Mouse (Mus musculus) adipocyte (in vitro differentiated cells): Measurements from ENCODE around the gene 4930516K23Rik.

Experiments
- DNase-seq: peaks from one replicate; pipeline ENCODE4 v3.0.0-alpha.2; 2016; ENCODE audit warnings: low spot score

4930516K23Rik gene

DNA sequence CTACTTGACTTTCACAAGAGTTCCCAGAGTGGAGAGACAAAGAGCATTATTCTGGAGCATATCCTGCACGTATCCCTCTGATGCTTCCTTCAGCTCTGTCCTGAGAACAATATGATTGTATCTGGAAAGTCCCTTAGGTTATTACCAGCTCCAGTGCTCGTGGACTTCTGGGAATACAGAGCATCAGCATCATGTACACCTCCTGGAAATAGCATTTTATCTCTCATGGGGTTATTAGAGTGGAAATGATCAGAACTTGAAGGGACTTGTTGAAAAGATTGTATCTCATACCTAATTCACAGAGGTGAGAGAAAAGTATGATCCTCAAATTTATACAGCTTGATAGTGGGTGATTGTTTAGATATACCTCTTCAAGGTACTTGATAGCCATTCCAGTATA lies at the start of gene 4930516K23Rik:
Gene 4930516K23Rik (minus strand): TSS at position 101 of the 400 bp plus-strand sequence.
- no peak for DNase-seq

DNA sequence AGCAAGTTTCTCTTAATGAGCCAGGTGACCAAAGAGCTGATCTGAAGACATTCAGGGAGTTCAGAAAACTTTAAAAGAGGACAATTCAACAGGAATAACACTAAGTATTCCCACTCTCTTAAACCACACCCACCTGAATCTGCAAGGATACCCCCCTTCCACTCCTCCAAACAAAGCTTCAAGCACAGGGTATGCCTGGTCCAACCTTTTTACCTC lies 43.4 kb upstream of the 4930516K23Rik start, which contains the start of gene Olfr646:
Gene Olfr646 (plus strand): TSS at position 117 of the 216 bp plus-strand sequence.
- no peak for DNase-seq

DNA sequence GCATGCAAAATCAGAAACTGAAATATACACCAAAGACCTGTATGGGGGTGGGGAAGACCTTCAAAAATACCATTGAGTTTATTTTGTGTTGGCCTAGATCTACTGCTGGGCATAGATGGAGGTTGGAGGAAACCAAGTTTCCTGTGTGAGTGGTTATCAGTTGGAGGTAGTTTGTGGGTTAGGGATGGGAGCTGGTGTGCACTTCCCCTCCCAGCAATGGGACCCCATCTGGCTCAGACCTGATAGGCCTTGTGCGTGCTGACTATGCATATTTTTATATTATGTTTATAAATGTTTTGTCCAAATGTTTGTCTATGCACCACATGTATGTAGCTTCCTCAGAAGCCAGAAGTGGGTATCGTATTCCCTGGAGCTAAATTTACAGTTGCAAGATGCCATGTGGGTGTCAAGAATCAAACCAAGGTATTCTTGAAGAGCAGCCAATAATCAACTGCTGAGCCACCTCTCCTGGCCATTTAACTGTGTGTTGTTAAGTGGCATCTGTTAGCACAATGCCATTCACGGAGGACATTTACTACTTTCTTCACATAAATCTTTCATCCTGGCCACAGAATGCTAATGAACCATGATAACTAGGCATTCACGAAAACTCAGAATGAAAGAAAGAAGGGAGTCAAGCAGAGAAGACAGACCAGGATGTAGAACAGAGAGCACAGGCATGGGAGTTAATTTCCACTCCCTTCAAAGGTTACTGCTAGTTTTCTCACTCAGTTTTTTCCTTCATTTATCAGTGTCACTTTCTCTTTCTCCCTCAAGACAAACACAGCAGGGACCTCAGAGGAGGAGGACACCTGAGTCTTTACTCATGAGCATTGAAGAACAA lies 42.9 kb upstream of the 4930516K23Rik start:
- DNase-seq: no peak

DNA sequence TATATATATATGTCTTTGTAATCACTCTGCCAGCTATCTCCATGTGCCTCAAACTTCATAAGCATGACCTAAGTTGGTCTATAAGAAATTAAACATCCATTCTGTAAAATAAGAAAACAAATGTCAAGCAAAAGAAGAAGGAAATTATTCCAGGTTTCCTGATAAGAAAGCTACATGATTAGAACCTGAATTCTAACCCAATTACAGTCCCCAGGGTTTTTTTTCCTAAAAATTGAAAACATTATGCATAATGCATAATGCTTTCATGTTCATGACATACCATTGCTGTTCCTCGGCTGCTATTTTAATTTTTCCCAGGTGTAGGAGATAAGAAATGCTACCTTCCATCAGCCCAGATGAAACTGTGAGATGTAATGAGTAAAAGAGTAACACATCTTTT lies 24.1 kb upstream of the 4930516K23Rik start, which contains the start of gene Olfr645:
Gene Olfr645 (minus strand): TSS at position 101 of the 400 bp plus-strand sequence.
- no peak for DNase-seq

DNA sequence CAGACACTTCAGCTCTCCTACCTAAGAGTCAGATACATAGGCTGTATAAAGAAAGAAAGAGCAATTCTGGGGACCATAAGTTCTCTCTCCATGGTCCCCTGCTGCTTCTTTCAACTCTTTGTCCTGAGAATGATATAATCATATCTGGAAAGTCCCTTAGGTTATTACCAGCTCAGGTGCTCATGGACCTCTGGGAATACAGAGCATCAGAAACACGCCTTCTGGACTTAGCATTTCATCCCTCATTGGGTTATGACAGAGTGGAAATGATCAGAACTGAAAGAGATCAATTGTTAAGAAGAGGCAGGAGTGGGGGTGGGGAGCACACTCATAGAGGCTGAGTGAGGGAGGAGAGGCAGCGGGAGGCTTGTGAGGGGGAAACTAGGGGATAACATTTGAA lies 10.5 kb upstream of the 4930516K23Rik start, which contains the start of gene Olfr644:
Gene Olfr644 (minus strand): TSS at position 101 of the 400 bp plus-strand sequence.
- DNase-seq: no peak

DNA sequence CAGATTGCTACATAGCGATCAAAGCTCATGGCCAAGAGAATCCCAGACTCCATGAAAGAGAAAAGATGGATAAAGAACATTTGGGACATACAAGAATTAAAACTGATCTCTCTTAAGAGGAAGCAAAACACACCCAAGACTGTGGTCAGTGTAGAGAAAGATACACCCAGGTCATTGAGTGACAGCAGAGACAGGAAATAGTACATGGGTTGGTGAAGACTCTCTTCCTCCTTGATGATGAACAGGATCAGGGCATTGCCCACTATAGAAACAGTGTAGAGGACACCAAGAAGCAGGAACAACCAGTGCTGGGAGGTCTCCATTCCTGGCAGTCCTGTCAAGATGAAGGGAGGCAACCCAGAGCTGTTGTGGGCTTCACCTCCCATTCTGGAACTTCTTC lies 2.0 kb downstream of the 4930516K23Rik start:
- no peak for DNase-seq

DNA sequence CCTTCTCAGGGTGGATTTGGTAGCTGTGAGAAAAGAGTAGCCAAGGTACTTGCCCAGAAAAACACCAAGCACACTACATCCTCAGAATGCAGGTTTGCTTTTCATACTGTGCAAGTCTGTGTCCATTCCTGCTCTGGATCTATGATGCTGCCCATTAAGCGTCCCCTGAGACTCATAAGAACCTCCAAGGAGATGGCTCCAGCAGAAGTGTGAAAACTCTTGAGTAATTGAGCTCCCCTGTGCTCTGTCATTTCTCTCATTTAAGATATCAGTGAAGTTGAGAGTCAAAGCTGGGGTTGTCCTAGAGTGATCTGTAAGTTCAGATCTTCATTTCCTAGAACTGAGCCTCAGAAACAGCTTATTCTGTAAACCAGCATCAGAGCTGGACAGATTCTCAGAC lies 8.7 kb downstream of the 4930516K23Rik start, which contains the start of gene Olfr642:
Gene Olfr642 (minus strand): TSS at position 101 of the 400 bp plus-strand sequence.
- no peak for DNase-seq

DNA sequence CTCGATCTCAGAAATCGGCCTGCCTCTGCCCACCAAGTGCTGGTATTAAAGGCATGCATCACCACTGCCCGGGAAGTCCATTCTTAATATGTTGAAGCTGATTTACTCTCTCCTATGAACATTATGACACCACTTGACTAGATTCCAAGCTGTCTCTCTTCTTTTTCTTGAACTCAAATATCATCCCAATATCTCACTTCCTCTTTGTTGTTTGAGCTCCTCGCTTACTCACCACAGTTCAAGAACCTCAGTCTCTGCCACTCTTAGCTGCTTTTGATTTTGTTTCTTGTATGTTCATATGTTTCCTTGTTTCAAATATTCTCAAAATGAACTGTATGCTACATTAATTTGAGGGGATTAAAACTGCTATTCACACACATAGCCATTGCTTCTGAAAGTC lies 10.5 kb downstream of the 4930516K23Rik start:
- no peak for DNase-seq

DNA sequence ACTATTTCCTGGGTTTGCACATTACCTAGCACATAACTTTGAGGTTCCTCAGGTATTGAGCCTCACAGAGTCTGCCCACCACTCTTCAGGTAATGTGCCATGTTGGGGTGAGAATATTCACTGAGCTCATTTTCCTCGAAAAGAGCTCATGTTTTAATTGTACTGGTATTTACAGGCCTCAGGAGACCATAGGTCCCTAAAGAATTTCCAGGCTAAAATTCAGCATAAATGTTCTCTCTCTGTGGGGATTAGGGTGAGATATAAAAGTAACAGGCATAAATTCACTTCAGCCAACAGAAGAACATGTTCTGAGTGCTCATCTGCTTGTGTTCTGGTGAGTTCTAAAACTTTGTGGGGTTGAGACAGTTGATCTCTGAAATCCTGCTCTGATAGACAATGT lies 26.1 kb downstream of the 4930516K23Rik start, which contains the start of gene Olfr641:
Gene Olfr641 (plus strand): TSS at position 301 of the 400 bp plus-strand sequence.
- no peak for DNase-seq

DNA sequence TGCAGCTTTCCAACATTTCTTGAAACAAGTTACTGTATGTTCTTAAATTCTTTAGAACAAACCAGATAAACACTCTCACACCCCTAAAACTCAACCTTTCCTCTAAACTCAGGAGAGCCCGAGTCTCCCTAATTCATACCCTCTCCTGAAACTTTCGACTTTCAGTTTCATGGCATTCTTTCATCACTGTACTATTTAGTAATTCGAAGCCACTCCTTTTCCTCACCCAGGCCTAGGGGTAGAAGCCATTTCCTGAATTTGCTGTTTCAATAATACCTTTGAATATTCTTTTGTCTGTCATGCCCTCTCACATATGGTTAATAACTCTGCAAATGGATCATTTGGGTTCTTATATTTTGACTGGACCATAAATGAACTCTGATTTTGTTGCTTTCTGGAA lies 34.3 kb downstream of the 4930516K23Rik start:
- DNase-seq: no peak

DNA sequence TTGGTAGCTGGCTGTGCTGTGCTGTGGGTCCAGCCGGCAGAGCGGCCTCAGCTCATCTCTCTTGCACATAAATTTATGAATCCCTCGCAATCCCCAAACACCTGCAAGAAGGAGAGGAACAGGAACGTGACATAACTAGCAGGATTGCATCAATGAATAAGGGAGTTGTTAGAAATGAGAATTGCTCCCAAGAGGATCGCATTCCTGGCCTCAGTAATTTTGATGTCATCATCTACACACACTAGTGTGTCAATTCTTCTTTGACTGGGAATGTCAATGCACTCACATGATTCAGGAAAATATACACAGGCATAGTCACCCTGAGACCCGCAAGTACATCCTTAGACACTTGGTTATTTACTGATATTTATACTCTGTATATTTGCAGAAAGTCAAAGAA lies 35.8 kb downstream of the 4930516K23Rik start, which contains the start of gene Olfr640:
Gene Olfr640 (minus strand): TSS at position 101 of the 400 bp plus-strand sequence.
- no peak for DNase-seq

DNA sequence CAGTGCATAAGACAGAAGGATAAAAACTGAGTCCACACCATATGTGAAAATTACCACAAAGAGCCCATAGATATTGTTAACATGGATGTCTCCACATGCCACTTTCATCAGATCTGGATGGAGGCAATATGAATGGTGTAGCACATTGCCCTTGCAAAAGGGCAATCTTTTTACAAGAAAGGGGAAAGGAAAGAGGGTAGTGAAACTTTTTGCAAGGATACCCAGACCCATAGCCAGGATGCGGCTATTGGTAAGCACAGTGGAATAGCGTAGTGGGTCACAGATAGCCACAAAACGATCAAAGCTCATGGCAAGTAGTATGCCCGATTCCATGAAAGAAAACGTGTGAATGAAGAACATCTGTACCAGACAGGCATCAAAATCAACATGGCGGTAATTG lies 39.6 kb downstream of the 4930516K23Rik start:
- DNase-seq: no peak

DNA sequence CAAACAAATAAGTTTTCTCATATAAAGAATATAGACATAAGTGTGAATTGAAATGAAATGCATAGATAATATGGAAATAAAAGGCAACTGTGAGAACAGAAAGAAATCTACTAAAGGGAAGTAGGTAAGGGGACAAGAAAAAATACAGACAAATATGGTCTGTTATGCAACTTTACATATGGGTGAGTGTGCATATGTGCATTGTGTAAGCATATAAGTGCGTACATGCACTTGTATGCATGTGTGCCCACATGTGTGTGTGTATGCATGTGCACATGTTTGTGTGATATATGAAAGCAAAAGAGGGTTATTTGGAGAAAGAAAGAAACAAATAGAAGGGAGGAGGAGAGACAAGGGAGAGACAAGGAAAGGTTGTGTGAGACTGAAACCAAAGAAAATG lies 42.3 kb downstream of the 4930516K23Rik start:
- no peak for DNase-seq

DNA sequence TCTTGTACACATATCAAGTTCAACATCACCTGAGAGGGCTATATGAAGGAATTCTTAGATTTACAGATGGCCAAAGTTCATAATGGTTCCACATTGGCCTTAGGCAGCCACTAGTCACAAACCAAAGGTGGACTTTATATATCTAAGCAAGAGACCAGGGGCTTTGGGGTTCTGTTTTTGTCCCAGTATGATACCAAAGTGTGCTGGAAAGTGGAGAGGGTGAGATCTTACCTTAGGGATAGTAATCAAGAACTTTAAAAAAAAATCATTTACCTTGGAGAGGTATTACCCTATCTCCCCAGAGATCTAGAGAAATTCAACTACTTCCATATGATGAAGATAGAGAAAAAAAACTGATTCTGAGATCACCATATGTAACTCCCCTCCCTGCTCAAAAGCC lies 44.0 kb downstream of the 4930516K23Rik start, which contains the start of gene Olfr639:
Gene Olfr639 (minus strand): TSS at position 101 of the 400 bp plus-strand sequence.
- no peak for DNase-seq
